Mouse (Mus musculus) liver, postnatal 0 days (tissue): ENCODE results near the gene Dhx33. TPM values are rescaled to one million over a fixed set of nuclear protein-coding genes. Genes with fewer than 3 reads are reported as not detected.

ENCODE experiments used
- ATAC-seq: fragments of 200-750 bp; cut with Nextera tagmentation; 2 replicates; pipeline ENCODE4 v1.8.0; 2017; ENCODE audit warnings: mild to moderate bottlenecking, moderate library complexity
- DNase-seq: peaks from one replicate; pipeline ENCODE4 v3.0.0-alpha.2; 2016
- H3K27ac ChIP-seq: fragments of 300-500 bp; sonication (generic); 2 replicates; pipeline ENCODE4 v1.5.1; 2014; ENCODE audit warnings: antibody characterized with exemption, moderate library complexity, mild to moderate bottlenecking, low read depth
- H3K27me3 ChIP-seq: fragments of 300-500 bp; sonication (generic); 2 replicates; pipeline ENCODE4 v1.6.1; 2014; ENCODE audit warnings: low read length, control low read depth, mixed read lengths; ENCODE audit not compliant: insufficient read depth
- H3K36me3 ChIP-seq: fragments of 300-500 bp; sonication (generic); replicated peaks from 2 replicates; pipeline ENCODE4 v1.6.1; 2014; ENCODE audit warnings: mild to moderate bottlenecking, control low read depth, low read length, moderate library complexity, mixed read lengths; ENCODE audit not compliant: insufficient read depth
- H3K4me1 ChIP-seq: fragments of 300-500 bp; sonication (generic); 2 replicates; pipeline ENCODE4 v1.6.1; 2014; ENCODE audit warnings: antibody characterized with exemption, mild to moderate bottlenecking, control low read depth; ENCODE audit not compliant: insufficient read depth
- H3K4me2 ChIP-seq: fragments of 300-500 bp; sonication (generic); 2 replicates; pipeline ENCODE4 v1.6.1; 2014; ENCODE audit warnings: low read depth, mild to moderate bottlenecking, low read length, moderate library complexity, mixed read lengths
- H3K4me3 ChIP-seq: fragments of 300-500 bp; sonication (generic); 2 replicates; pipeline ENCODE4 v1.5.1; 2014; ENCODE audit warnings: low read depth, low read length
- H3K9ac ChIP-seq: fragments of 300-500 bp; sonication (generic); replicated peaks from 2 replicates; pipeline ENCODE4 v1.6.1; 2014; ENCODE audit warnings: mild to moderate bottlenecking, moderate library complexity
- H3K9me3 ChIP-seq: fragments of 300-500 bp; sonication (generic); 2 replicates; pipeline ENCODE4 v1.6.1; 2016; ENCODE audit warnings: mild to moderate bottlenecking, control low read depth, low read length, mixed read lengths
- CTCF ChIP-seq: sonication (generic); IDR thresholded peaks from 2 replicates; pipeline ENCODE4 v1.5.1; 2016; ENCODE audit warnings: antibody characterized with exemption, low read depth
- EP300 ChIP-seq: IDR thresholded peaks from 2 replicates; pipeline ENCODE4 v1.6.1; 2016; ENCODE audit warnings: antibody characterized with exemption, low read depth, mild to moderate bottlenecking
- WGBS: fragments of 180-500 bp; shearing (Covaris S2); extraction: QIAGEN DNeasy Blood & Tissue Kit; methylation state at CpG from one replicate; pipeline ENCODE4 v1.1.7; 2014; ENCODE audit not compliant: insufficient replicate concordance; 5-methylcytosine and 5-hydroxymethylcytosine counted together
- polyA plus RNA-seq: library from polyadenylated mRNA; unstranded; fragments of >200 nt; fragmentation: Nextera tagmentation; extraction: Ambion mirVana; gene quantifications from 2 replicates; pipeline ENCODE4 v1.2.1, GENCODE M21; 2015

The Dhx33 gene
- polyA plus RNA-seq, 1 experiment from 2014 or later, result 3.5 TPM

DNA sequence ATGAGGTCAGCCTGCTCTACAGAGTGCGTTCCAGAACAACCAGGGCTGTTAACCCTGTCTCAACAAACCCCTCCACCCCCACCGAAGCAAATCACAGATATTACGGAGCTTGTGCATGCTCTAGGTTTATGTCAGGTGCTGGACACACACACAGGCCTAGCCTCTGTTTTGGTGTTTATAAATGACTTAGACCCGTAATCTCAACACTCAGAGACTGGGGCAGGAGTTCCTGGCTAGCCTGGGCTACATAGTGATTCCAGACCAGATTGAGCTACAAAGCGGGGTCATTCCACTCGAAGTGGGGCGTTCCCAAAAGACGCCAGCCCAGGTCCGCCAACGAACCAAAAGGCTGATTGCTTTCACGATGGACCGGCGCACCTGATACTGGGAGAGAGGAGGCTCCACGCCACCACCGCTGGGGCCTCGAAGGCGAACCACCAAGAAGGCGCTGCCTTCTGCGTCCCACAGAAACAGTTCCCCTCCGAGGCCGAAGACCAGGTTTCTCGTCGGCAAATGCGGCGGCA is 34.9 kb downstream of the Dhx33 start:
- peak overlapping the region; percentile 94 for H3K4me3 ChIP-seq
- H3K4me2 ChIP-seq, result peak overlapping the region; percentile 77
- TF ChIP-seq EP300 (no peak), CTCF (no peak)
- peaks cover 20% of the 10 kb centered on the region for H3K4me1 ChIP-seq
- peak overlapping the region; percentile 96 for H3K9ac ChIP-seq
- no peaks in the 10 kb centered on the region for H3K9me3 ChIP-seq
- ATAC-seq (peak; percentile 4; the same call in 1 of the 2 replicates), DNase-seq (no peak)
- peaks cover 41% of the 10 kb centered on the region for H3K36me3 ChIP-seq
- H3K27me3 ChIP-seq, result no peaks in the 10 kb centered on the region
- WGBS, result under 1% methylated on average over 25 of the region's 25 CpGs
- peak overlapping the region; percentile 91 for H3K27ac ChIP-seq

GRCm38 (mm10) chr11:70964222-70964907 is 39.9 kb downstream of the Dhx33 start:
- DNase-seq, result no peak
- TF ChIP-seq EP300 (no peak), CTCF (no peak)

DNA sequence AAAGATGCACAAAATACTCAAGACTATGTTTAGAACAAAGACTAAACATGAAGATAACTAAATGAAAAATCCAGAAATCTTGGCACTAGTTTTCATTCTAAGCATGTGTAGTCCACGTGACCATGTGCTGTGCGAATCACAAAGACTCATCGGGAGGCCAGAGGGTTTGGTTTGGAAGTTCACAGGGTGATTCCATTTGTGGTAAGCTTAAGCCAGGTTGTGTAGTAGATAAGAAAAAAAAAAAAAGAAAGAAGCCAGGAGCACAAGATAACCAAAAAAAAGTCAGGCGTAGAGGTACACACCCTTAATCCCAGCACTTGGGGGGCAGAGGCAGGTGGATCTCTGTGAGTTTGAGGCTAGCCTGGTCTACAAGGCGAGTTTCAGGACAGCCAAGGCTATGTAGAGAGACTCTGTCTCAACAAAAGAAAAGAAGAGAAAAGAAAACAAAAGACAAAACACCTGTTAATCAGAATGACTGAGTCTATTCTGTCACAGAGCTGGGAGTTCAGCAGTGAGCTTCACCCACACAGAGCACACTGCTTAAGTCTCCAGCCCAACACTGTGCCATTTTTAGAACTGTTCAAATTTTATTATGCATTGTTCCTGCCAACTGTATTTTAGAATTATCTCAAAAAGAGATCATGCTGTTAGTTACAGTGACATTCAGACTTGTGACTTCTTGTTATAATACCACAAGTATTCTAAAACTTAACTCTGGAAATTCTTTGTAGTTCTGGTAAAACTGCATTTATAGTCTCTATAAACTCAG is 43.3 kb downstream of the Dhx33 start:
- TF ChIP-seq EP300, result no peak
- TF ChIP-seq CTCF, result no peak
- H3K27me3 ChIP-seq, result no peaks in the 10 kb centered on the region
- H3K27ac ChIP-seq, result 0 out of 2 replicates have a peak overlapping the region, but pooled peaks have one; percentile 2
- no peak overlapping the region for H3K4me3 ChIP-seq
- H3K4me2 ChIP-seq, result no peak overlapping the region
- no peaks in the 10 kb centered on the region for H3K4me1 ChIP-seq
- no peak overlapping the region for H3K9ac ChIP-seq
- 85% methylated on average over 5 of the region's 5 CpGs for WGBS
- no peaks in the 10 kb centered on the region for H3K9me3 ChIP-seq
- ATAC-seq, result peak; percentile 27
- no peak for DNase-seq
- H3K36me3 ChIP-seq, result peaks cover 80% of the 10 kb centered on the region

More at GRCm38 (mm10) chr11:70964222-70964907, 39.9 kb downstream of the Dhx33 start:
- 86% methylated on average over 4 of the region's 4 CpGs for WGBS
- no peak for ATAC-seq
- Histone ChIP-seq H3K27me3 (no peaks in the 10 kb centered on the region), H3K27ac (no peak overlapping the region), H3K4me1 (peaks cover 11% of the 10 kb centered on the region), H3K9ac (no peak overlapping the region), H3K4me2 (no peak overlapping the region), H3K4me3 (no peak overlapping the region), H3K9me3 (no peaks in the 10 kb centered on the region), H3K36me3 (peaks cover 56% of the 10 kb centered on the region)

DNA sequence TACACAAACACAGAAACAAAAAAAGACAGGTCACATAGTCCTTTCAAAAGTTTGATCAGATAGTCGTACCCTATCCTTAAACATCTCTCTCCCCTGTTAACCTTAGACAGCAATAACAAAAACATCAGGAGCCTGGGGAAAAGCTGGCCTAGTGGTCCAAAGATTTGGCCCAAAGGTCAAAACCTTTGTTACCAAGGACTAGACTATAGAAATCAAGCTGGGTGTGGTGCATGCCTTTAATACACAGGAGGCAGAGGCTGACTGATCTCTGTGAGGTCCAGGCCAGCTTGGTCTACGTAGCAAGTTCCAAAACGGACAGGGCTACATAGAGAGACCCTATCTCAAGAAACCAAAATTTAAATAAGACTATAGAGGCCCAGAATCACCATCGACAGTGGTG is 49.5 kb downstream of the Dhx33 start:
- Histone ChIP-seq H3K9me3 (no peaks in the 10 kb centered on the region), H3K9ac (no peak overlapping the region), H3K4me1 (no peaks in the 10 kb centered on the region), H3K4me2 (no peak overlapping the region), H3K4me3 (no peak overlapping the region), H3K36me3 (peaks cover 83% of the 10 kb centered on the region), H3K27me3 (no peaks in the 10 kb centered on the region), H3K27ac (no peak overlapping the region)
- WGBS, result 82% methylated on average over 4 of the region's 4 CpGs
- ATAC-seq (no peak), DNase-seq (no peak)
- TF ChIP-seq CTCF, result no peak
- TF ChIP-seq EP300, result no peak

DNA sequence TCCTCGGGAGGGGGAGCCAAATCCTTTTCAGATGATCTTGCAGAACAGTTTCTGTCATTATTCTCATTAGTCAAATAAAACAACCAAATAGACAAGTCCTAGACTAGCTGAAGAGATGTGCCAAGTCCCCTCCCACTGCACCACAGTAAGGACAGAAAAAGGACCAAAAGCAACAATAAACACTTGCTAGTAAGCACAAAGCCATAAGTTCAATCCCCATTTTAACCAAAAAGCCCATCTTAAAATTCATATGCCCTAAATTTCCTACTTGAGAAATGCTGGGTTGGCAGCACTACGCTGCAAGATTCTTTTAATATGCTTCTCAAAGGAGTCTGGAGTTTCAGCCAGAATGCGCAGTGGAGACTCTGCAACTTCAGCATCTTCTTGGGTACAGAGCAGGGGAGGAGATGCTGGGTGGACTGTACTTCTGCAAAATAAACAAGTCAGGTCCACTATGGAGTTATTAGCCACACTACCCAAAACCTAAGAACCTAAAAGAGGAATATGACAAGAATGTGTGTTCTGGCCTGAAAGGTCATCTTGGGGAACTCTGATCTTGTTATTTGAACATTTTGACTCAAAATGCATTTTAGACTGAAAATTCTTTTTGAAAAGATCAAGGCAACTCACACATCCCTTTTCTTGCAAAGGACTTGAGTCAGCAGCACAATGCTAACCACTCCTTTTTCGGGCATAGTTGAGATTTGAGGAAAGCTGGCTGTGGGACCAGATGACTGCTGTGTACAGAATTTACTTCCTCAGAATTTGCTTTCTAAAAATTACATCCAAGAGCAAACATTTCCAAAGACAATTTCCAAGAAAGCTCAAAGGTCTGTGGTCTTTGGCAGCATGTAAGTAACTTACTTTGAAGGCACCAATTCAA is 59.1 kb downstream of the Dhx33 start:
- H3K36me3 ChIP-seq, result peaks cover 85% of the 10 kb centered on the region
- TF ChIP-seq CTCF, result no peak
- no peak for TF ChIP-seq EP300

More for the DNA sequence above, 59.1 kb downstream of the Dhx33 start:
- H3K27me3 ChIP-seq, result no peaks in the 10 kb centered on the region
- no peaks in the 10 kb centered on the region for H3K9me3 ChIP-seq
- ATAC-seq (peak; percentile 41; the same call in 1 of the 2 replicates), DNase-seq (no peak)
- H3K4me1 ChIP-seq, result no peaks in the 10 kb centered on the region
- no peak overlapping the region for H3K4me2 ChIP-seq
- no peak overlapping the region for H3K9ac ChIP-seq
- no peak overlapping the region for H3K27ac ChIP-seq
- H3K4me3 ChIP-seq, result no peak overlapping the region
- WGBS, result 82% methylated on average over 4 of the region's 4 CpGs
